Mouse (Mus musculus) frontal cortex, postnatal 14 days (tissue): ENCODE data around the gene Ripor3.

Source experiments
- DNase-seq, 2 experiments: peaks; one replicate each; pipeline ENCODE4 v3.0.0; 2022; ENCODE audit warnings: low spot score in 2 of 2

Ripor3 gene

DNA sequence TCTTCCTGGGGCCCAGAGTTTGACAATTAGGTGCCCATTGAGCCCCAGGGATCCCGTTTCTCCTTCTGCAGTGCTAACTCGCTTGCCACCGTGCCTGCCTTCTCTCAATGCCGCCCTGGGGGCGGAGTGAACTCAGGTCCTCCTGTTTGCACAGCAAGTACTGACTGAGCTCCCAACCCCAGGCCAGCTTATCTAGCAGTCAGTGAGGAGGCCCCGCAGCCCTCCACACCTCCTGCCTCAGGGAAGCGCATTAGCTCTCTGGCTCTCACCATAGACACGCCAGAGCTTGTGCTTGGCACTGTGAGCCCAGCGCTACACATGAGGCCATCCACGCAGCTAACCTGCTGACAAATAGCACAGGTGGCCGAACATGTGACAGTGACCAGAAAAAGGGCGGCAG, 22.8 kb downstream of the Ripor3 start:
- no peak for DNase-seq

DNA sequence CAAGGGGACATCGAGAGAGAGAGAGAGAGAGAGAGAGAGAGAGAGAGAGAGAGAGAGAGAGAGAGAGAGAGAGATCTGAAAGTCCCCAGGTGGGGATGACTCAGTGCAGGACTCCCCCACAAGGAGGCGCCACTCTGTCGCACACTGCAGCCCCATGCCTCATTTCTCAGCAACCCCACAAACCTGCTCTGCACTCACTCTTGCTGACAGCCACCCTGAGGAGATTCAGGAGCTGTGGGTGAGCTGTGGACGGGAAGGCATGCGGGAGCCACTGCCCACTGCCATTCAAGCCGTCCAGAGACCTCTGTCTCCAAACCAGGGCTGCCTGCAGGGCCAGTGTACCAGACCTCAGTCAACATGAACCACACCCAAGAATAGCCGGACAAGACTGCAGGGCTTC, 23.7 kb downstream of the Ripor3 start:
- DNase-seq, result no peak

DNA sequence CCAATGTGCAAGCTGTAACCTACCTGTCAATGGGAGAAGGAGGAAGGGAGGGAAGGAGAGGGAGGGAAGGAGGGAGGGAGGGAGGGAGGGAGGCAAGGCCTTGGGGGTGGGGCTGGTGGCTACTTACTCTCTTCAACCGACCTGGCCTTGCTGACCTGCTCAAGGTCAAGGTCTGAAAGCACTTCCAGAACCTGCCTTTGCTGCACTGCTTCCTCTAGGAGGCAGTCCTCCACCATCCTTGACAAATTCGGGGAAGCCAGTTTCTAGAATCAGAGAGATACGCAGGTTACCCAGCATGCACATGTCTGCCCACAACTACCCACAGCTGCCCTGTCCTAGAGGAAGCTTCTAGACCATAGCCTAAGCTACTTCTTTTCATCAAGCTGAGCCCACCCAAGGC, 25.5 kb downstream of the Ripor3 start:
- no peak for DNase-seq

DNA sequence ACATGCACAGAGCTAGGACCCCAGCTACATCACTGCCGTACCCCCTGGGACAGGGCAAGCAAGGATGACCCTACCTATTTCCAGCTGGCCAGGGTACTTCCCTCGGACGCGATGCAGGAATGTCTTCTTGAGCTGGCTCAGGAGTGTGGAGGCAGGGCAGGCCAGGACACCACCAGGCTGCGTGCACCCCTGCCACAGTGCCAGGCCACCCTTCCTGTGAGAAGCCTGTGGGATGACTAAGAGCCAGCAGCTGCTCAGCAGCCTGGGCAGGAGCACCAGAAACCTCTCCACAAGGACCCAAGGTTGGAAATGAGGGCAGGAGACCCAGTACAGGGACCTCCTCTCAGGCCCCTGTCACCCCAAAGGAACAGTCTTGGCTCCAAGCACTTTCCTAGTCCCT, 26.0 kb downstream of the Ripor3 start:
- DNase-seq, result no peak

DNA sequence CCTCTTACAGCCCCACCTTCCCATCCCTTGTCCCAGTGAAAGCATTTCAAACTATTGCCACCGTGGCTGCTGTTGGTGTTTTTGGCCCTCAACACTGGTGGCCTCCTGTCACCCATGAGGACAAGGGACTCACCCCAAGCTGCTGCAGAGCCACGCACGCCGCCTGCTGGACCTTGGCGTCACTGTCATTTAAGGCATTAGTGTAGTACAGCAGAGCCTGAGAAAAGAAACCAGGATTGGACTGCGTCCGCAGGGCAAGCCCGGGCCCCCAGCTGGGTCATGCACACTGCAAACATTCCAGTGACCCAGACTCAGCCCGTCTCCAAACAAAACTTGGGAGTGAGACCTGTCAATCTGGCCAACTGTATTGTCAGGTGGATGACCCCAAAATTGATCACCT, 27.8 kb downstream of the Ripor3 start:
- DNase-seq, result no peak

DNA sequence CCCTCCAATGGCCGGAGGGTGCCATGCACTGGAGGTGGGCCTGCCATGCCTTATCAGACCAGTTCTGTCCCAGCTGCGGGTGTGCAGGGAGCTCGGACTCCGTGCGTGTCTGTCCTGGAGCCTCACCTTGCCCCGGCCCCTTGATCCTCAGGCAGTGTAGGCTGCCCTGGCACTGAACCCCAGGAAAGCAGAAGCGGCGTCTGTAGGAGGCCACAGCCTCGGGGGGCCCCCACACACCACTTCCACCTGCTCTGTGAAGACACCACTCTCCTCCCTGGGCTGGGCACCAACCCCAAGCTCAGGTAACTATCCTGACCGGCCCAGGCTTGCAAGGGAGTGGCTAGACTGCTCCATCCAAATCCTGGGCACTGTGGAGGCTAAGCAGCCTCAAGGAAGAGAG, 30.0 kb downstream of the Ripor3 start:
- no peak for DNase-seq

DNA sequence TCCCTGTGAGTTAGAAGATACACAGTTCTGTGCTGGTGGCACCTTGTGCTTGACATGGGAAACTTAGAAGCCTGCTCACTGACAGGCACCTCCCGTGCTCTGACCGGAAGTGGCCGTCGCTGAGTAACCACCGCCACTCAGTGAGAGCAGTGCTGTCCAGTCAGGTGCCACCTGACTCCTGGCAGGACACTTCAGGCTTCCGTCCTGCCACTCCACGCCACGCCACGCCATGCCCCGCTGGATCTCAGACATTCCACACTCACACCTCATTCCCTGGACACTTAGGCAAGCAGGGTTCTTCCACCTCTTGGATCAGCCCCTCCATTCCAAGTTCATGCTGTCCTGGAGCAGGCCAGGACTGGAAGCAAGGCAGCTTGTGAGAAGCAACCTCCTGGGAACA, 32.1 kb downstream of the Ripor3 start:
- no peak for DNase-seq

DNA sequence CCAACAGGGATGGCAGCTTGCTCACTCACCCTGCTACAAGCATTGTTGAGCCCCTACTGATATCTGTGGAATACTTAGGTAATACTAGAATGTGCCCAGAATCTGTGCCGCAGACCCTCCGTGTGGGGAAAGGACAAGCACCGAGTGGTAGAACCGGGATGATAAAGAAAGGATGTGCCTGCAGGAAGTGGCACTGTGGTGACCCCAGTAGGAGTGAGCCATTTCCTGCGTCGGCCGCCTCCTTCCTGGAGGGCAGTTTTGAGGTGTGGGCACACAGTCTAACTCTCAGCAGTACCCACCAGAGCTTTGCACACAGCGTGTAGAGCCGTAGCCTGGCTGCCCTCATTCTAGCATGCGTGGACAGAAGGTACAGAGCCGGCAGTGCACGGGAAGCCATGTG, 34.7 kb downstream of the Ripor3 start:
- DNase-seq, result no peak

DNA sequence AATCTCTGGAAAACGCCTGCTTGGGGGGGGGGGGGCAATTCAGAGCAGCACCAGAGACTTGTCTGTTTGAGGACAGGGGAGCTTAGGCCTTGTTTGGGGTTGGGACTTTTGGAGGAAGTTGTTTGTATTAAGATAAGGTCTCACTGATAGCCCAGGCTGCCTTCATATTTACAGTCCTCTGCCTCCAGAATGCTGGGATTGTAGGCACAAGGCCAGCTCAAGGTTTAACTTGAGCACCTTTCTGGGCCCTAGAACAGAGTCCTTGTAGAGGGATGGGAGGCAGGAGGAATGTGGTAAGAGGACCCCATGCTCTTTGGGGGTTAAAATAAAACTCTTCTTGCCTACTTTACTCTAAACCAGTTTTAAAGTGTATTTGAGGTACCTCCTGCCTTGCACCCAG, 37.6 kb downstream of the Ripor3 start:
- no peak for DNase-seq

DNA sequence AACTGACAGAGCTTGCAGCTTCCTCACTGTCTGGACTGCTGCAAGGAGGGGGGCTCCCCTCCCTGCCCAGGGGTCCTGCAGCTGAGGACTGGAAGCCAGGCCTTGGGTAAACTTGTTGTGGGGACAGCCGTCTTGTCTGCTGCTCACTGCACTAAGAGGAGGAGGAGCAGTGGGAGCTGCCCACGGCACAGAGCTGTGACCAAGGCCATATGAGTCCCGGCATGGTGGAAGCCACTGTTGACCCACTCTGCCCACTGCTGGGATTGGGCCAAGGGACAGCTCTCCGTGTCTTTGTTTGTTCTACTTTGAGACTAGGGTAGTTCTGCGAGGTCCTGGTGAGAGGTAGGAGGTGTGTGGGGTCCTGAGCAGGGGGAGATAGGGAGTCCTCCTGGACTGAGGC, 38.3 kb downstream of the Ripor3 start:
- no peak for DNase-seq

DNA sequence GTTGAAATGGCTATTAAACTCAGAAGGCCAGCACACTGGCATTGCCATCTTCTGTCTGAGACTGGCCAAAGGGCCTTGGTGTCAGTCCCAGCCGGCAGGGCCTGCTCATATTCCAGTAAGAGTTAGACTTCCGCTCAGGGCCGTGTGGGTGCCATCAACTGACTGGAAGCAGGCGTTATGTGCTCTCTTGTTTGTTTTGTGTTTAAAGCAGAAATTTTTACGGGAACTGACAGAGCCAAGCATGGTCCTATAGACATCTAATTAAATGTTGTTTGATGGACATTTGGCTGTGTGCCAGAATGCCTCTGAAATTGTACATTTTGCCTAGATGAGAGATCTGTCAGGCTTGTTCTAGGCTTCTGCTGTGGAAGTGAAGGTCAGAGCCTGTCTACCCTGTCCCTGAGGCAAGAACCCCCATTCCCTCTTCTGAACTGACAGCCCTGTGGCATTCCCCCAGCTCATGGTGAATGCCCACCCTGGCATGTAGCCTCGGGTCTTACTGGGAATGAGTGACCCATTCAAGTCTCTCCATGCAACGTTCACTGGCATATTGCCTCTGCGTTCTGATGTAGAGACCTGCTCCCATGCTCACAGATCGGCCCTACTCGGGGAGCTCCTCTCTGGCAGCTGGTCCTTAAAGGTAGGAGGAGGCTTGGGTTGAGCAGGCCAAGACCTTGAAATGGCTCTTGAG, 40.4 kb downstream of the Ripor3 start:
- no peak for DNase-seq

DNA sequence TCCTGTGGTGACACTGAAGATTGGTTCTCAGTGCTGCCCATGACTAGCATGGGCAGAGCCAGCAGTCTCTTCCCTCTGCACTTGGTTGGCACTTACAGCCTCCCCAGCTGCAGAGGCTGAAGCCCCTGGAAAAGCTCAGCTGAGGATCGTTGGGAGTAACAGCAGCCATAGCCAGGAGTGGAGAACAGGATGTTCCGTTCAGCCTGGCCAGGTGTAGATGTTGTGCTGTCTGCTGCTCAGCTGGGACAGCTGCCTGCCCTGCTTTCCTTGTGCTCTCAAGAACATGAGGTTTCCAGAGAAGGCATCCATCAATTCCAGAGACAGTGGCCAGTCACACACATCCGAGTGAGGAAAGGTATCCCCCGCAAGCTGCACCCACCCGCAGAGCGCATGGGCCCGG, 41.9 kb downstream of the Ripor3 start:
- DNase-seq, result no peak

DNA sequence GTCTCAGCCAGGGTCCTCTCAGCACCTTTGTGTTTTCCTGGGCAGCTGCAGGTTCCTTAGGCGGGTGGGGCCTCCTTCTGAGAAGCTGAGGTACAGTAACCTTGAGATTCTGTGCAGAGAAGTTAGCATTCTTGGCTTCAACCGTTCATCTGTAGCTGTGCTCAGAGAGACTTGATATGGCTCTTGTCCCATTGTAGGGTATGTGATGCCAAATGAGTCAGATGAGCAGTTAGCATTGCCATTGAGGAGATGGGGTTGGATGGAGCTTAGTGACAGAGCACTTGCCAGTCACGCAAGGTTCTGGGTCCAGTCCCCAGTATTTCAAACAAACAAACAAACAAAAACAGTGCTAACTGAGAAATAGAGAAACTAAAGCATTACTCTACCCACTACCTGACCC, 44.5 kb downstream of the Ripor3 start:
- DNase-seq, result no peak

DNA sequence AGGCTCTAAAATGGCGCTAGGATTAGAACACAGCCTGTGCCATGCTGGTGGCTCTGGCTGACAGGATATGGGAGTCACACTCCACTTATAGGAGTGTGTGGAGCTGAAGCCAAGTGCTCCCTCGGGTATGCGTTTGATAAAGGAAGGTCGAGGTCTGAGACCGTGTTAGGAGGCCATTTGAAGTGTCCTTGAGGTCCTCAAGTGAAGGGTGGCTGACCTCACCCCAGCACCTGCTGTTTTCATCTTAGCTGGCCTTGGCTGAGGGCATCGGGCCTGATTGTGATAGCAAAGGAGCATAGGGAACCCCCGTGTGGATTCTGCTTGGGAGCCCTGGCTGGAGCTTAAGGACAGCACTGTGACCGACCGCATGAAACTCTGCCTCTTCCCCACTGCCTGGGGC, 46.1 kb downstream of the Ripor3 start:
- DNase-seq, result no peak

DNA sequence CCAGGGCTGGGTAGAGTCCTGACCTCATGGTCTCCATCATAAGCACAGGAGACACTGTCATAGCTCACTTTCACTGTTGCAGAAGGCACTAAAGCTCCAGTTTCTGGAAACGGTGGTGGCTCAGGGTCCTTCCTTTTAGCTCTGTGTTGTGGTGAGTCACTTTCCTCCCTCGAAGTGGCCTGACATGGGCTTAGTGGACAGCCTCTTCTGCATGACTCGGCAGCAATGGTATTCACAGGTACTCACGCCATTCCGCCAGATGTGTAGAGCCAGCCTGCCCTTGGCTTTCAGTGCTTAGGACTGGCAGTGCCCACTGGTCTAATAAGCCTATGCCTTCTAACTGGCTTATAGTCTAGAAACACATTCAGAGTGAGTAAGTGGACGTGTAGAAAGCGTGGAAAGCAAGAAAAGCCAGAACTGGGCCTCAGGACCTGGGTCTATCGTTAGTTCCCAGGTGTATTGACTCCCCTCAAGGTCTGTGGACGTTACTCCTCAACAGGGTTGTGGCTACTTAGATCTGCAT, 46.6 kb downstream of the Ripor3 start:
- DNase-seq, result no peak

DNA sequence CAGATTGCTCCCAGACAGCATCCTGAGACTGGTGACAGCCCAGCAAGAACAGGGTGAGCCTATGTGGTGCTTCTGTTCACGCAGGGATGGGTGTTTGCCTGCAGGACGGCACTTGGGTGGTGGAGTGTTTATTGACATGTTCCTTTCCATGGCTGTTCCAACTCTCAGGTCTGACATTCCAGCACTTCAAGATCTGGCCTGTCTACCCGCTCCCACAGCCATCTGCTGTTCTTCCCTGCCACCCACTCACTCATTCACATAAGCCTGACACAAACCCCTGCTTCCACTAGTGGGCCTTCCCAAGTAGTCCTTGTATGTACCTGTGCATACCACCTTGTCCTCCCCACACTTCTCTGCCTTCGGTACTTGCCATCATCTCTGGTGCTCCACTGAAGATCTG, 47.2 kb downstream of the Ripor3 start:
- no peak for DNase-seq

DNA sequence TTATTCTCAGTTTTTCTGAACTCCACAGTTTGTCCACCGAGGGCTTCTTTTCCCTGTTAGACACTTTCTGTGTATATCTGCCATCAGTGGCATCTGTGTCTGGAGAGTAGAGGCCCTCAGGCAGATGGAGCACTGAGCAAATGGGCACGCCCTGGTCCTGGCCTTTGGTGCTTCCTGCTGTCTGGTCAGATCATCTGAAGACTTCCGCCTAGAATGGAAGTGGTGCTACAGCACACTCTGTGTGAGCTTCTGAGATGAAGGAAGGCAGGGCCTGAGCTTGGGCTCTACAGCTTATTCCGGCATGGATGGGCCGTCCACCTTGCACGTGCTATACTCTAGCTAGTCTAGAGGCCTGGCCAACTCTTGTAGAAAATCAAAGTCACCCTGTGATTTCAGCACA, 48.1 kb downstream of the Ripor3 start:
- no peak for DNase-seq

DNA sequence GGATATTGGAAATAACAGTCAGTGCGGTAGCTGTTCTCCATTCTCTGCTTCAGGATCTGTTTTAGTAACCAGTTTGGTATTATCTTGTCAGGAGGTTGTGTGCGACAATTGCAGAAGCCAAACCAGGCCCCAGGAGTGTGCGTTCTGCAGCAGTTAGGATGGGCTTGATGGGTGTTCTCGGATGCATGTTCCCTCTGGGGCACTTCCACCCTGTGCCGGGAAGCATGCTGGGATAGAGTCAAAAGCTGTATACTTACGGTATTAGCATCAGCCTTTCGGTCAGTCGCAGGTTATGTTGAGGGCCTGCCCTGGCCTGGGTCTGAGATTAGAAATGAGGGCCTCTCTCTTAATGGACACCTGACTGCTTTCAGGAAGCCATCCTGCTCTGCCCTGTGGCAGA, 49.8 kb downstream of the Ripor3 start:
- no peak for DNase-seq

DNA sequence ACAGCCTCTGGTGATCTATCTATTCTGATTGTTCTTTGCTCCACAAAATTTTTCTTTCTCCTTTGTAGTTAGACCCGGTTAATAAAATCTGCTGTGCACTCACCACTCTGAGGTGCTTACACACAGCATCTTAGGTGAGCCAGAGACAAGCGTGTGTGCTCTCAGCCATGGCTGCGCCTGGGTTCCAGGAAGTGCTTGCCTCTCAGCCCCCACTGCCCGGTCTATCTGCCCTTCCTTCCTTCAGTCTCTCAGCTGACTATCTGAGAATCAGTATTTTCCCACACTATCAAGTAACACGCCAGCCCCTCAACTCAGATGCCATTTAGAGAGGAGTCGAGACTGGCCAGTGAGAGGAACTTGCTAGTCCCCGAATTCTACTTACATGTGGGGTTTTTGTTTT, 50.4 kb downstream of the Ripor3 start:
- no peak for DNase-seq

DNA sequence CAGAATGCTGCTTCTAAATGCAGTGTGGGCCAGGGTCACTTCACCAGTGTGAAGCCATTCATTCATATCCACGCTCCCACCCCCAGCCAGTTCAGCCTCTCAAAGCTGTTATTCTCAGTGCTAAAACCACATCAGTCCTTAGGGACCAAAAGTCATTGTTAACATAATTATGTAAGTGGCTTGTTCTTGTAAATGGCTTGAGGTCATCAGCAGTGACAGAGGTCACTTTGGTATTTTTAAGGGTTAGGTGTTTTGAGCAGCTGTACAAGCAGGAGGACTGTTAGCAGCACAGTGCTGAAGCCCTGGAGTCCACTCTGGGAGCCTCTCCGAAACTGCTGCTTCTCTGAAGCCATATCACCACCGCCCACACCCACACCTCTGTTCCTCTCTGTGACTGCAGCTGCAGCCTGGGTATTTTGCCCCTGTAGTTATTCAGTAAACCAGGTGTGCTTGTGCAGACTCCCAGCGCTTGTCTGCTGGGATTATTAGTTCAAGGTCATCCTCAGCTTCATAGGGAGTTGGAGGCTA, 51.0 kb downstream of the Ripor3 start:
- no peak for DNase-seq

DNA sequence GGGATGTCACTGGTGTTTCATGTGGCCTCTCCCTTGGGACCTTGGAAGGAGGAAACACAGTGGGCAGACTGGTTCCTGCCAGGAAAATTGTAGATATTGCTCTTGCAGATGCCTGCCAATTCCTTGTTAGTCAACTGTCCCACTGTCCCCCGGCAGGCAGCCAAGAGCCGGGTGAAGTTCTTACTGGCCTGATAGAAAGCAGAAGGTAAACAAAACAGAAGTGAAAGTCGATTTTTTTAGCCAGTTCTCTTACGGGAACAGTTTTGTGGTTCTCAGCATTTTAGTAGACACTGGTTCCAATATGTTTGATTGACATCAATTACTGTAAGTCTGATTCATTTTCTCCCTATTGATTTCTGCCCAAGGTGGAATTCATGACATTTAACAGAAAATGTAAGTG, 51.6 kb downstream of the Ripor3 start:
- peak in 1 of 2 experiments; percentile 53 for DNase-seq

DNA sequence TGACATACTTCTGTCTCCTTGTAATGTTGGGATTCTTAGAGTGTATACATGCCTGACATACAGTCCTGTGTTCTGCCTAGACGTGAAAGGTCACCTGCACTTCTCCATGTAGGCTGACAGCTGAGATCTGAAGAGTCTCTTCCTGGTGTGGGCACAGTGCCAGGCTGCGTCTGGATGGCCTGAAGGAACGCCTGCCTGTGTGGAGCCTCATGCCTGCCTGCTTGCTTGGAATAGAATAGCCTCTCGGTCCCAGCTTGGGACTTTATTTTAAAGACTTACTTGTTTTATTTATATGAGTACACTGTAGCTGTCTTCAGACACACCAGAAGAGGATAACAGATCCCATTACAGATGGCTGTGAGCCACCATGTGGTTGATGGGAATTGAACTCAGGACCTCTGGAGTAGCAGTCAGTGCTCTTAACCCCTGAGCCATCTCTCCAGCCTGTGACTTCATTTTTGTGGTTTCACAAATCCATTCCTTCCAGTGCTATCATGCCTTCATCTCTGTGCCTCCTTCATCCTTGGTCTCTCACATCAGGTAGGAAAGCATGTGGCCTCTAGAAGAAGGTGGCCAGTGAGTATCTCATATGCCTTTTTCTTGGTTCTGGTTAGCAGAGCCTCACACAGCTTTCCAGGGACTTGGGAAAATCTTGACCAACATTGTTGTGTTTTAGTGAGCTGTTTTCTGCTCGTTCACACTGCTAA, 52.2 kb downstream of the Ripor3 start:
- no peak for DNase-seq

DNA sequence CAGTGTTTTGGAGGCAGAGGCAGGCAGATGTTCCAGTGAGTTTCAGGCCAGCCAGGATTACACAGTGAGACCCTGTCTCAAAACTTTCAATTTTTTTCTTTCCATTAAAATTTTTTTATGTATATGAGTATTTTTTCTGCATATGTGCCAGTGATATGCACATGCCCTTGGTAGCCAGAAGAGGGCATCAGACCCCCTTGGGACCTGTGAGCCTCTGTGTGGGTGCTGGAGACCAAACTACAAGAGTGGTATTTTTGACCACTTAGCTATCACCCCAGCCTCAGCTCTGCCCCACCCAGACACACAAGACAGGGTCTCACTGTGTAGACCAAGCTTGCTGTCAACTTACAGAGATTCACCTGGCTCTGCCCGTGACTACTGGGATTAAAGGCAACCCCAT, 52.9 kb downstream of the Ripor3 start:
- no peak for DNase-seq
